Mouse (Mus musculus): ENCODE data around the gene Scn8a. TPM values are rescaled to one million over a fixed set of nuclear protein-coding genes. Genes with fewer than 3 reads are reported as not detected.
A peak's percentile ranks its signal among the peaks of the same experiment; 100 is the strongest.
"Not testable (repeated sequence)": the region's sequence is repeated elsewhere in the genome, so short reads cannot be mapped to it uniquely, and the experiment has no call there.

Gene Scn8a
- polyA plus RNA-seq (2017; shearing (Covaris generic)): under 1 TPM; 0.29 to 0.32 TPM

DNA sequence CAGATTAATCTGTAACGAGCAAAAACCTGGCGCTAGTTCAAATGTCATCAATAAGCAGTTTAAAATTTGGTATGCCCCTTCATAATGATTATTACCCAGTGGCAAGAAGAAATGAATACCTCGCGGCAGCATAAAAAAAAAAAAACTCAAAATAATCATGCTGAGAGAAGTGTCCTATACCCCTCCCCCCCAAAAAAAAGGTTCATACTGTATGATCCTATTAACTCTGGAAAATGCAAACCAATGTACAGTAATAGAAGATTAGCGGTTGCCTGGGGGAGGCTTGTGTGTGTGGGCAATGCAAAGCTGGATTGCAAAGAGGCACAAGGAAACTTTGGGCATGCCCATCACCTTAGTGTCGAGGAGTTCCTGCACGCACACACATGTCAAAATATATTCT is at the start of gene Scn8a:
Gene Scn8a (plus strand): TSS at position 301 of the 400 bp plus-strand sequence.
- no peak for ATAC-seq

- ATAC-seq: no peak
Observed at GRCm38 (mm10) chr15:100821824-100822223, 47.8 kb upstream of the Scn8a start.

GRCm38 (mm10) chr15:100822370-100822769 is 47.3 kb upstream of the Scn8a start:
- not testable (repeated sequence) for ATAC-seq

GRCm38 (mm10) chr15:100825249-100825856 is 44.3 kb upstream of the Scn8a start:
- ATAC-seq: no peak

- no peak for ATAC-seq
Observed at GRCm38 (mm10) chr15:100826076-100826475, 43.6 kb upstream of the Scn8a start.

- no peak for ATAC-seq
Observed at GRCm38 (mm10) chr15:100829775-100830174, 39.9 kb upstream of the Scn8a start.

- no peak for ATAC-seq
Observed at GRCm38 (mm10) chr15:100830682-100831081, 39.0 kb upstream of the Scn8a start.

GRCm38 (mm10) chr15:100832144-100832543 is 37.5 kb upstream of the Scn8a start:
- no peak for ATAC-seq

GRCm38 (mm10) chr15:100832784-100833183 is 36.9 kb upstream of the Scn8a start:
- no peak for ATAC-seq

DNA sequence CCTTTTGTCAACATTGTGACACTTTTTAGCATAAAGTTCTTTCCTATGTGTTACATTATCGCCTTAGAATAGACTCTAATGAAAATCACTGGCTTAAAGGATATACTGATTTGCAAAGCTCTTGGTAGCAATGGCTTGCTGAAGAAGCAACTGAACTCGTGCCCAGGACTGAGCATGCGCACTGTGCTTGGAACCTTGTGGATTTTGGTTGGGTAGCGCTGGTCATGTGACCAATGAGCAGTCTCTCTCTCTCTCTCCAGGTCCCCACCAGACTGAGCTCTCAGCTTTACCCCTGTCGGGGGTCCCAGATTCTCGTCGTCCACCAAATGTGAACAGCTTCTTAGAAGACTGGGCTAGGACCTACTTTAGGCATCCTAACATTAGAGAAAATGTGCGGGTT is 32.9 kb upstream of the Scn8a start:
- ATAC-seq: no peak

- ATAC-seq: no peak
Observed at GRCm38 (mm10) chr15:100838607-100839207, 31.0 kb upstream of the Scn8a start.

- ATAC-seq: no peak
Observed at GRCm38 (mm10) chr15:100844336-100844735, 25.3 kb upstream of the Scn8a start.

DNA sequence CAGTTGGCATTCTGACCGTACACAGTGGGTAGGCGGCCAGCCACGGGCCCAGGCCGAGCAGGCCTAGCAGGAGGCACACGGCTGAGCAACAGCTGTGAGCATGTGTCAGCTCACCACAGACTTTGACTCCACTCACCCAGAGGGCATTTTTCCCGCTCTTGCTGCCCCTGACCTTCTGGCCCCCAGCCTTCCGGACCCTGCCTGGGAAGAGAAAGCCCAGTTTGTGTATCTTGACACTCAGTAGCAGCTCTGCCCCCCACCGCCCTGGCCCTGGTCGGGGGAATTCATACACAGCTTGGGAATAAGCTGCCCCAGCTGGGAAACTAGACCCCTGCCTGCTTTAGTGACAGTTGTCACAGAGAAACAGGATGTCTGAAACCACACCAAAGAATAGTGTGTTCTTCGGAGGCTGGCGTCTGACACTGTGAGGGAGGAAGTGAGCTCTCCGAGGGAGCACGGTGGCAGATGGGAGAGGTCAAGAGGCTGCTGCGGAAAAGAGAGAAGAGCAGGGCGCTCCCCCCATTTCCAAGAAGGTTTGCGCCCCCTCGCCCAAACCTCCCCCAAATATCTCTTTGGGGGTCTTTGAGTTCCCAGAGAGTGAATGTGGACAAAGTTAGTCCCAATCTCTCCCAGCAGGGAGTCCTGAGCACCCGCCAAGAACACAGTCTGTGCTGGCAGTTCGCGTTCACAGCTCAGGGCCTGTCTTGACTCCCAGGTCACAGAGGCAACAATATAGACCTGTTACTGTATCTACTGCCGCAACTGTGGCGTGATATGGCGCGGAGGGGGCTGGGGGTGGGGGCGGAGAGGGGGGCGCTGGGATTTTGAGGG is 24.4 kb upstream of the Scn8a start:
- ATAC-seq: peak; percentile 99

DNA sequence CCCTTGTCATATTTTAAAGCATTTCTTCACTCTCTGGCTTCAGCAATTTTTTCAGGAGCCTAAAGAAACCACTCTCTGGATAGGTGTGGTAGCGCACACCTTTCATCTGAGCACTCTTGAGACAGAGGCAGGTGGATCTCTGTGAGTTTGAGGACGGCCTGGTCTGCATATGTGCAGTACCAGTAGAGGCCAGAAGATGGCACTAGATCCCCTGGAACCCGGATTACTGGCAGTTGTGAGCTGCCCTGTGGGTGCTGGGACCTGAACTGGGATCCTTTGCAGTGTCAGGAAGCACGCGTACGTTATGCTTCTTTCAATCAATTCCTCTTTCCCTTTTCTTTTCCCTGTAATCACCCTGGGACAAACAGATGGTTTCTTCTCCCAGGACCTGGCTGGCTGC is 22.5 kb upstream of the Scn8a start:
- ATAC-seq: no peak

DNA sequence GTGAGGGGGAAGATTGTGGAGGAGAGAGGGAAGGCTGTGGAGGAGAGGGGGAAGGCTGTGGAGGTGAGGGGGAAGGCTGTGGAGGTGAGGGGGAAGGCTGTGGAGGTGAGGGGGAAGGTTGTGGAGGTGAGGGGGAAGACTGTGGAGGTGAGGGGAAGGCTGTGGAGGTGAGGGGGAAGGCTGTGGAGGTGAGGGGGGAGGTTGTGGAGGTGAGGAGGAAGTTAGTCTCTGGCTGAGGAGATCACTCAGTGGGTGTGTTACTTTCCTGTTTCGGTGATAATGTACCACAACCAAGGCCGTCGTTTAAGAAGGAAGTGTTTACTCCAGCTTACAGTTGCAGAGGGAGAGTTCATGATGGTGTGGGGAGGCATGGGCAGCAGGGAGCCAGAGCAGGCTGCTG is 12.1 kb upstream of the Scn8a start:
- ATAC-seq: no peak

- no peak for ATAC-seq
Observed at GRCm38 (mm10) chr15:100860856-100861255, 8.8 kb upstream of the Scn8a start.

DNA sequence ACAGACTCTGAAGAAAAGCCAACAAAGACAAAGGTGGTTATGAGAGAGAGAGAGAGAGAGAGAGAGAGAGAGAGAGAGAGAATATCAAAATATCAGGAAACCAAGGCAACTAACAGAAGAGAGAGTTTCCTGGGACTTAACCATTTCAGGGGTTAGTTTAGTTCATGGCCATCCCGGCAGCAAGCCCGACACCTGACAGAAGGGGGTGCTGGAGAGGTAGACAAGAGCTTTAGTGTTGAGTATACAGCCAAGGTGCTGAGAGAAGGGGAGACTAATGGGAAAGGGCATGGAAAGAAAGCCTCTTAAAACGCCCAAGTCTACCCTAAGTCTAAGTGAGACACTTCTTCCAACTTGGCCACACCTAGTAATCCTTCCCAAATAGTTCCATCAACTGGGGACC is 4.1 kb upstream of the Scn8a start:
- no peak for ATAC-seq

DNA sequence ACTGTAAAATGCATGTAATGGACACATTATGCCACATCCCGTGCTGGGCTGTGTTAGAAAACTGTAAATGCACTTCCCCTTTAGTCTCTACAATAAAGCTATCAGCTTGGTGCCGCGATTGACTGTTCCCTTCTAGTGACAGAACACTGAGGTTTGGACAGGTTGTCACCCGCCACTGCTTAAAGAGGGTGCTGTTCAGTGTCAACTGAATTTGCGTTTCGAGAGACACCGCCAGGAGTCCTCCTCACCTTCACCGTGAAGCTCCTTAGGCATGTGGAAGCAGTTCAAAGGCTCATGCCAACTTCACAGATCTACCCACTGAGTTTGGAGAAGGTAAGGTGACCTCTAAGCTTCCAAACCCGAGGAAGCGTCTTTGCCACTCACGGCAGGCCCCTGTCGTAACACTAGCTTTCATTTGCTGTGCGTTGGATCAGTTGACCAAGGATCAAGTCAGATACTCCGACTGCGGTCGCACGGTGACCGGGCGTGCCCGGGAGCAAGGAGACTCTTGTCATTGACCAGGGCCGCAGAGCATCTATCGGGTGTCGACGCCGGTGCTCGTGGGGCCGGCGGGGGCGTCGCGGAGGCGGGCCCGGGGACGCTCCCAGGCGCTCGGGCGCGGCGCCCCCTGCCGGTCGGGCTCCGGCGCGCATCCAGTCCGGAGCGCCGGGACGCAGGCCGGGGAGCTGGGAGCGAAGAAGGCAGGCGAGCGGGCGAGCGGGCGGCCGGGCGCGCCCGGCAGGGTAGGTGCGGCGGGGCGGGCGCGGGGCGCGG is 530 bp downstream of the Scn8a start:
- ATAC-seq: no peak

GRCm38 (mm10) chr15:100870775-100871106 is 1.1 kb downstream of the Scn8a start:
- no peak for ATAC-seq

GRCm38 (mm10) chr15:100871107-100872011 is 1.7 kb downstream of the Scn8a start:
- no peak for ATAC-seq

DNA sequence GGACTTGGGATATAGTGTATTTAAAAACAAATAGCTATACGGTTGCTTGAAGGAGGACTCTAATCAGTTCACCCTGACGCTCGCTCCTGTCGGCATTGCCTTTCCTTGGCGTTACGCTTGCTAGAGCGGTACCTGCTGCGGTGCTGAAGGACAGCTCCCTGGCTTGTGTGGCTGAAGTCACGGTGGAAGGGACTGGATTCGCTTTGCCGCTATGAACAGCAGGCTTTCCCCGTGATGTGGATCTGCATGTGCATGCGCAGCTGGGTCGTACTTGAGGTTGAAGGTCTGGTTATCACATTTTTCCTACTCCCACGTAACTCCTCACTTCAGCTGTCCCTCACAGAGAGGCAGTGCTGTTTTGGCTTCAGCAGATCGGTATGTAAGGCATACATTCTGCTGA is 3.5 kb downstream of the Scn8a start:
- no peak for ATAC-seq

DNA sequence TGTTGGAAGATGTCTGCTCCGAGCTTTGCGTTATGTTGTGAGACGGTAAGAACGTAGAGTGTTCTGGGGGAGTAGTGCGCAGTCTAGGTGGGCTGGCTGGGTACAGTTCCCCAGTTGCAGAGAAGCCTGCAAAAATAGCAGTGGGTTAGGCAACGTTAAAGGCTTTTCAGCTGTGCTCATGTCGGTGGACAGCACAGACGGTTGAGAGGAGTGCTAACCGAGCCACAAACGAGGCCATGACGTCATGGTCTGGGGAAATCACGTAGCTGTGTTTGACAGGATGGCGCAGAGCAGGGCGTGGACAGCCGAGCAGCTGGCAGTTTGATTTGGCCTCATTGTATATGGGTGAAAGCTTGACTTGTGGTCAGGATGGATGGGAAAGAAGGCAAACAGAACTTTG is 9.4 kb downstream of the Scn8a start:
- ATAC-seq: no peak

All from CD4-positive, CD25-positive, alpha-beta regulatory T cell, adult 4 months (primary cell).